Mouse (Mus musculus): Measurements from ENCODE around the gene Clpx. TPM values are rescaled to one million over a fixed set of nuclear protein-coding genes. Genes with fewer than 3 reads are reported as not detected.
"Not testable (repeated sequence)": the region's sequence is repeated elsewhere in the genome, so short reads cannot be mapped to it uniquely, and the experiment has no call there.

Gene Clpx
- 38.0 to 44.2 TPM (median 39.6 TPM) in 3 replicates for total RNA-seq (2017)

DNA sequence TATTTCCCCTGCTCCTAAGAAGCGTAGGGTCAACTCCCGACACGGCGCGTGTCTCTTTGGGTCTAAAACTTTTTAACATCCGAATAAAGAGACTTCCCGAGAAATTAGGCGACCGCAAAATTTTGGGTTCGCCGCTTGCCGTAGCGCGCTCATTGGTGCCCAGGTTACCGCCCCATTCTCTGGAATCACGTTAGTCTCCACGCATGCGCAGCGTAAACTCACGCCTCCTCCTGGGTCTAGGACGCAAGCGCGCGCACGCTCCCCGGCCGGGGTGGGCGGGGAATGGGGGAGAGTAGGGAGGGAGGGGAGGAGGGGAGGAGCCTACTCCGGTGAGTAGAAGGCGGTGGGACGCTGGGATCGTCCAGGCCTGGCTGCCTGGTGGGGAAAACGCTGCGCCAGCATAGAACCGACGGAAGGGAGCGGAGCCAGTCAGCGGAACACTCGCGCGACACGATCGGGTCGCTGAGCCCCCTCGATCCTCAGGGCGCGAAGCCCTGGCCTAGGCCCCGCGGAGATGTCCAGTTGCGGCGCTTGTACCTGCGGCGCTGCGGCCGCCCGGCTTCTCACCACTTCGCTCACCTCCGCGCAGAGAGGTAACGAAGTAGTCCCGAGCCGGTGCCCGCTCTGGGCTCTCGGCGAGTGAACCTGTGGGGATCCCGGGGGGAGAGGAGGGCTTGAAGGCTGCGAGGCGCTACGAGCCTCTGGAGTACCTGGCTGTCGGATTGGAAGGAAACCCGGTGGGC lies at the start of gene Clpx:
Gene Clpx (plus strand): TSS at position 288 of the 743 bp plus-strand sequence.
- ATAC-seq (replicated peaks; ENCODE audit: insufficient number of reproducible peaks, low FRiP score, low TSS enrichment, poor library complexity, severe bottlenecking), result peak; percentile 97

DNA sequence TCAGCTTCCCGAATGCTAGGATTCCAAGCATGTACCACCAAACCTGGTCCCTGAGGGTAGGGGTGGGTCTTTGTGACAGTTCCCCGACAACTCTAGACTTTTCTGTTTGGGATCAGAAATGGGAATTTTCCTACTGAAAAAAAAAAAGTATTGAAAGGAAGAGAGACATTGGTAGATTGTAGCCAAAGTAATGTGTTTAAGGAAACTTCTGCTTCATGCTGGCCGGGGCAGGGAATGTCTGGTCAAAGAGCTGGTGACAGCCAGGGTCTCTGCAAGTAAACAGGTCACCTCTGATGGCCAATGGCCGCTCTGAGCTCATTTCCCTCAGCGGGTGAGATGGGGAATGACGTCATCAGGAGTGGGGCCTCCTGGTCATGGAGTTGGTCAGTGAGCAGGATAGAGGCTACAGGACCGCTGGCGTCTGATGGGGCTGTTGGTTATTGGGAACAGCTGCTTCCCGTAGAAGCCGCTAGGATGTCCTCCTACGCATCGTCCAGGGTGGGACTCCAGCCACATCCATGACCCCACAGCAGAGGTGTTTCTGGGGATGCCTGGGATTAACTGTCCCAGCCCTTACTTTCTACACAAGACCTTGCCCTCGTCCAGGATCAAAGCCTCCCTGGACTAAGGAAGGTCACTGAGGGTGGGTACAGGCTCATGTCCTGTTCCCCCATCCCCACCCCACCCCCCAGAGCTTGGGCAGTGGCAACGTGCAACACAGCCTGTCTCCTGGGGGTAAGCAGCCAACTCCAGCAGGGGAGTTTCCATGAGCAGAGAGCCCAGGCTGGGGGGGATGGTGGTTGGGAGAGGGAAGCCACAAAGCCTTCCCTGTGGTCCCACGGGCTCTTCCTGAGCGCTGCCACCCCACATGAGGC lies 46.3 kb upstream of the Clpx start:
- no peak for ATAC-seq (replicated peaks; ENCODE audit: insufficient number of reproducible peaks, low FRiP score, low TSS enrichment, poor library complexity, severe bottlenecking)

DNA sequence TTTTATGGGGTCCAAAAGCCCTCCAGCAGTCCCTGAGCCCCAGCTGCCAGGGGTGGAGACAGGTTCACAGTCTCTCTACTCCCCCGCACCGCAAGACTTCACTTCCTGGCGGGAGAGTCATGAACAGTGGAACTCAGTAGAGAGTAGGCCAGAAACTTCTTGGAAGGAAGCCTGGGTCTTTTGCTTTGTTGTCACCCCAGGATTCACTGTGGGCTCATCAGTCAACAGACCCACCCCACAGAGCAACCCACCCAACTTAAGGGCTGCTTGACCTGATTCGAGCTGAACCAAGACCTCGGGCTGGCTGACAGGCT lies 45.7 kb upstream of the Clpx start:
- ATAC-seq (replicated peaks; ENCODE audit: insufficient number of reproducible peaks, low FRiP score, low TSS enrichment, poor library complexity, severe bottlenecking), result no peak

DNA sequence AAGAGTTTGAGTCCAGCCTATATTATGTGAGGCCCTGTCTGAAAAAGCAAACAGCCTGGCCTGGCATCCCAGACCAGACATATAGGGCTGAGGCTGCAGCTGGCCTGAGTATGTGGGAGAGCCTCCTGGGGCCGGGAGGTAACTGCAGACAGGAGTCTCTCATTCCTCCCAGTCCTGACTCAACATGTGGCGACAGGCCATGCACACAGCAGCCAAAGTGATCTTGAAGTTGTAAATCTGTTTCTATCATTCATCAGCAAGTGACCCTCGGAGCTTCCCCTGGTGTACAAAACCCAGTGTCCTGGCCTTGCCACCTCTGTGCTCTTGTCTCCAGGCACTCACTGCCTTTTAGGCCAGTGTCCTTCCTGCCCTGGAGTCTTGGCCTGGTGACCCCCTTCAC lies 42.0 kb upstream of the Clpx start:
- no peak for ATAC-seq (replicated peaks; ENCODE audit: insufficient number of reproducible peaks, low FRiP score, low TSS enrichment, poor library complexity, severe bottlenecking)

DNA sequence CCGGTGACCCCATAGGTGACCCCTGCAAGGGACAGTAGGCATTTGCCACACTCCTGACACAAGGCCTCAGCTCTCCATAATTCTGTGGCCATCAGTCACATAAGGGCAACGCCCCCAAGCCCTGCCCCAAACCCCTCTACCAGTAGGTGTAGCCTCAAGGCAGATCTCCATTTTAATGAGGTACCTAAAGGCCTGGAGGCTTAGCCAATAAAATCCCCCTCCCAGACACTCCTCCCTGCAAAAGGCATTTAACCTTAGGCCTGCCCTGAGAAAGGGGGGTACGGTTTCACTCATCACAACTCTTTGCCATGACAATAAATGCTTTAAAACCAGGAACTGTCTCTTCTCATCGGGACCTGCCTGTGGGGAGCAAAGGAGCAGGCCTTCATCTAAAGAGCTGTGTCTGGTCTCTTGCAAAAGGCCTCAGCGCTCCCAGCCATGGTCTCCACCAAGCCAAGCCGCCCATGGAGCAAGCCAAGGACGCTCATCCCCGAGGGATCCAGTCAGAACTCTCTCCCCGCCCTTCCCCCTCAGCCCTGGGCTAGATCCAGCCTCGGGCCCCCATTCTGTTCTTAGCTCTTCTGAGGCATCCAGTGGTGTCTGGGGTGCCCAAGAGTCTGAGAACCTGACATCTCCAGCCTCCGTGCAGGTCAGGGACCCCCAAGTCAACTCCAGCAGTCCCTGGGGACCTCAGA lies 38.0 kb upstream of the Clpx start:
- ATAC-seq (replicated peaks; ENCODE audit: insufficient number of reproducible peaks, low FRiP score, low TSS enrichment, poor library complexity, severe bottlenecking), result no peak

DNA sequence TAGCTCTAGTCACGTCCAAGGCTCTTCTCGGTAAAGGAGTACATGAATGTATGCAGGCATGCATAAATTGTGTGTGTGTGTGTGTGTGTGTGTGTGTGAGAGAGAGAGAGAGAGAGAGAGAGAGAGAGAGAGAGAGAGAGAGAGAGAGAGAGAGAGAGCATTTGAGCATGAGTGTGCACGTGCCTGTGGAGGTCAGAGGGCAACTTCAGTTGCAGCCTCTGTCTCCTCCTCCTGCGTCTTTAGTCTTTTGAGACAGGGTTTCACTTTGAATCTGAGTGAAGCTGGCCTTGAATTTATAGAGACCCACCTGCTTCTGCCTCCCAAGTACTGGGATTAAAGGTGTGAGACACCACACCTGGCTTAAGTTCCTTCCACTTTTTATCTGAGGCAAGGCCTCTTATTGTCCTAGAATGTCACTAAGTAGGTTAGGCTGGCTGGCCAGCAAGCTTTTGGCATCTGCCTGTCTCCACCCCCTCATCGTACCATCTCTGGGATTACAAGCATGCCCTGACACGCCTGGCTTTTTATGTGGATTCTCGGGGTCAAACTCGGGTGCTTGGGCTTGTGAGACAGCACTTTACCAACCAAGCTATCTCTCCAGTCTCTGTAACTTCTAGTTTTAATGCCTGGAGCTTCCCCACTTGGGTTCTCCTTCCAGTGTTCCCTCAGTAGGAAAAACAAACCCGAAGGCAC lies 36.7 kb upstream of the Clpx start:
- ATAC-seq (replicated peaks; ENCODE audit: insufficient number of reproducible peaks, low FRiP score, low TSS enrichment, poor library complexity, severe bottlenecking), result no peak

DNA sequence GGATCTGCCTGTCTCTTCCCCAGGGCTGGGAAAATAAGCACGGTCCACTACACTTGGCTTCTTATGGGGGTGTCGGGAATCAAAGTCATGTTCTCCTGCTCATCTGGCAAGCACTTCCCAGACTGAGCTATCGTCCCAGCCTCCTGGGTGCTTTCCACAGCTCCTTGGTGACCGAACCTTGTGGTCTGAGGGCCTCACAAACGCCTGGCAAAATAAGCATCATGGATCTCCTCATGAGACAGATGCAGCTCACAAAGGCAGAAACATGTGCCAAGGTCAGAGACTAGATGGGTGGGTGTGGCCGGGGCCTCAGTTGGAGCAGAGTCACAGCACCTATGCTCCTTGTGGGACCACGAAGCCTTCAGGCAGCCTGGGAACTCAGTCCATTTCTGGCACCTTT lies 34.7 kb upstream of the Clpx start:
- no peak for ATAC-seq (replicated peaks; ENCODE audit: insufficient number of reproducible peaks, low FRiP score, low TSS enrichment, poor library complexity, severe bottlenecking)

DNA sequence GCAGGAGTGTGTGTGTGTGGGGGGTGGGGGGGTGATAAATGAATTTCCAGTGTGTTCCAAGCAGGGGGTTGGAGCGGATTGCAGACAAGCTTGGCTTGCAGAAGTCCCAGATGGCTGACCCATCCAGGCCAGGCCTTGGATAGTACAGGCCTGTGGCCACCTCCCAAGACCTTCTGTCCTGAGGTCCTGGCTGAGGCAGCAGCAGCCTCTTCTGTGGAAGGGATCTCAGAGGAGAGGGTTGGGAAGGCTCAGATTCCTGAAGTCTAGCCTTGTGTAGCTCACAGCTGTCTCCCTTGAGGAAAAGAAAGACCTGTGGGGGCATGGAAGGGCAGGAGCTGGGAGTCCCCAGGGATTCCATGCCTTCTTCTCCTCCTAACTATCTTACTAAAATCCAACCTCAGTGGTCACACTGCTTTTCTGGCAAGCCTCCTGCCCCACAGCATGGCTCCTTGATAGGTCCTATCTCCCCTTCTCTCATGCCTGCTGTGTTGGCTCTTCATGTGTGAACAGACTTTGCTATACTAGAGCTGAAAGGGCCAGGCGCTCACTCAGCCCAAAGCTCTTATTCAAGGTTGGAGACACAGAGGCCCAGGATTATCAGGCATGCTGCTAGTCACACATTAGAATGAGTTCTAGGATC lies 32.3 kb upstream of the Clpx start:
- no peak for ATAC-seq (replicated peaks; ENCODE audit: insufficient number of reproducible peaks, low FRiP score, low TSS enrichment, poor library complexity, severe bottlenecking)

DNA sequence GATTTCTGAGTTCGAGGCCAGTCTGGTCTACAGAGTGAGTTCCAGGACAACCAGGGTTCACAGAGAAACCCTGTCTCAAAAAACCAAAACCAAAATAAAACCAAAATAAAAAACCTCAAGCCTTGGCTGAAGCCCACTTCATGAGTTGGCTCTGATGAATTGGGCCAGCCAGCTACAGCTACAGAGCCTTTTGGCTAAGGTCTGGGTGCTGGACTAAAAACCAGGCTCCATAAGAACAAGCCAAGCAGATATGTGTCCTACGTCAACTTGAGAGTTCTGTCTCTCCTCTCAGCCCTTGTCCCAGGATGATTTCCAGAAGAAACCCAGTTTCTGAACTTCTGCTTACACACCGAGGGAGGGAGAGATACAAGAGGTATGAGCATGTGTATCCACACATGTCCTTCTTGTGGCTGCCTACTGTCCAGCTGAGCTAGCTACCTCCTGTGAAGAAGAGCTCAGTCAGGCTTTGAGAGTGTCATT lies 31.4 kb upstream of the Clpx start:
- no peak for ATAC-seq (replicated peaks; ENCODE audit: insufficient number of reproducible peaks, low FRiP score, low TSS enrichment, poor library complexity, severe bottlenecking)

DNA sequence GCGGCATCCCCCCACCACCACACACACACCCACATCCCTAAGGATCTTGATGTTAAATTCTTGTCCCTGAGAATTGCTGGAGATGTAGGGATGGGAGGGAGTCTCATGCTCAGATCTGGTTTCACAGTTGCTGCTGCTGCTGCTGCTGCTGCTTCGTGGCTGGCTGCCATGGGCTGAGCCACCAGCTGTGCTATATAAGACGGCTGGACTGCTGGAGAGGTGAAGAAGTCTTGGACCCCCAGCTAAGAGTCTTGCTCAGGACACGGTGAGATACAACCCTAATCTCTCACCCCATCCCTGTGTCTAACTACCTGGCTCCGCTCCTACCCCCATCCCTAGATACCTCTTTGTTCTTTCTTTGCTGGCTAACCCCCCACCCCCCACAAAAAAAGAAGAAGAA lies 29.1 kb upstream of the Clpx start, which contains the start of gene Cilp:
Gene Cilp (plus strand): TSS at position 222 of the 400 bp plus-strand sequence.
- no peak for ATAC-seq (replicated peaks; ENCODE audit: insufficient number of reproducible peaks, low FRiP score, low TSS enrichment, poor library complexity, severe bottlenecking)

DNA sequence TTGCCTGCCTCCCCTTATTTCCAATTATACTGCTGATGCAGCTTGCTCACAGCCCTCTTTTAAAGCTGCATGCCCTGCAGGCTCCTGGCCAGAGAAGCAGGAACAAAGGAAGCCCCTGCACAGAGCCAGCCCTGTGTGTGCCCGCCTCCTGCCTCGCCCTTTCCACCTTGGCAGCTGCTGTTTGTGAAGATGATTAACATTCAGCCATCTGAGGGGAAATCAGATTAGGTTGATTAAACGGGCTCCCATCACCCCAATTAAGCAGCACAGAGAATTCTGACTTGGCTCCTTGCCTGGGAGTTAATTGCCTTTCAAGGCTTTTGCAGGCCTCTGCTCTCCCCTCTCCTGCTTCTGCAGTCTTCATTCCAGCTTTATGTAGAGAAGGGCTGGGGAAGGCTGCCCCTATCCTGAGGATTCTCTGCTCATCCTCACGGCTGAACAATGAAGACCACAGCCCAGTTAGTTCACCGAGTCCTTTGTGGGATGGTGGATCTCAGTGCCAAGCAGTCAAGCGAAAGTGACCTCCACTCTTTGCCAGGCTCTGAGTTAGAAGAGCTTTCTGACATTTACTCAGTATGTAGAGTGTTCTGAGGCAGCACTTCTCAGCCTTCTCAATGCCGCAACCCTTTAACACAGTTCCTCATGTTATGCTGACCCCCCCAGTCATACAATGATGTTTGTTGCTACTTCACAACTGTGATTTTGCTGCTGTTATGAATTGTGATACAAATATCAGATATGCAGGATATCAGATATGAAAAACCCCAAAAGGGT lies 26.1 kb upstream of the Clpx start:
- no peak for ATAC-seq (replicated peaks; ENCODE audit: insufficient number of reproducible peaks, low FRiP score, low TSS enrichment, poor library complexity, severe bottlenecking)

DNA sequence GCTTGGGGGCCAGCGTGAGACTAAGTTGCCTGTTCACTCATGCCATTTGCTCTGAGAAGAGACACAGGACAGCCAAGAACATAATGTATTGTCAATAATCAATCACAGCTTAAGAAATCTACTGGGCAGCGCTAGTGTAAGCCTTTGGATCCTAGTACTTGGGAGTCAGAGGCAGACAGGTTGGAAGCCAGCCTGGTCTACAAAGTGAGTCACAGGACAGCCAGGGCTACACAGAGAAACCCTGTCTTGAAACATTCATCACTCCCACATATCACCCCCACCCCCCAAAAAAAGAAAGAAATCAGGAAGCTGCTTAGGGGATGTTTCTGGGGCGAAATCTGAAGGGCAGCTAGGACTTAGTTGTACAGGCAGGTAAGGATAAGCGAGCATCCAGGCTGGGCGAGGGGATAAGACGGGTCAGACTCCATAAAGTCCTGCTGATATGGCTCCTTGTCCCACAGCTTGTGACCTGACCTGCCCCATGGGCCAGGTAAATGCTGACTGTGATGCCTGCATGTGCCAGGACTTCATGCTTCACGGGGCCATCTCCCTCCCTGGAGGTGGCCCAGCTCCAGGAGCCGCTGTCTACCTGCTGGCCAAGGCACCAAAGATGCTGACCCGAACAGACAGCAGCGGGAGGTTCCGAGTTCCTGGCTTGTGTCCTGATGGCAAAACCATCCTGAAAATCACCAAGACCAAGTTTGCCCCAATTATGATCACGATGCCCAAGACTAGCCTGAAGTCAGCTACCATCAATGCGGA lies 20.8 kb upstream of the Clpx start:
- no peak for ATAC-seq (replicated peaks; ENCODE audit: insufficient number of reproducible peaks, low FRiP score, low TSS enrichment, poor library complexity, severe bottlenecking)

DNA sequence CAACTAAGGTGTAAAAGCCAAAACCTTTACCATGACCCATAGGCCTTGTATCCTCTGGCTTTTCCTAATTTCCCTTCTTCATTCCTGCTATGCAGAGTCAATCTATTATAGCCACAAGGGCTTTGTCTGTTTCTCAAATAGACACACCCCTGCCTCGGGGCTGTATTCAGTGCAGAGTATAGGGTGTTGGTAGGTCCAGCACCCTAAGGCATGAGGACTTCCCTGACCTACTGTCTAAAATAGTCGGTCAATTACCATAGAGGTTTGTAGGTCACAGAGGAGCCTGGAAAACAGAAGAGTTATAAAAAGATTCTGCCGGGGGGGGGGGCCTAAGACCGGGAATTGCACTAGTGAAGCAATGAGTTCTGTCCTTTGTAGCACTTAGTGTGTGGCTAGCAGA lies 20.2 kb upstream of the Clpx start:
- no peak for ATAC-seq (replicated peaks; ENCODE audit: insufficient number of reproducible peaks, low FRiP score, low TSS enrichment, poor library complexity, severe bottlenecking)

DNA sequence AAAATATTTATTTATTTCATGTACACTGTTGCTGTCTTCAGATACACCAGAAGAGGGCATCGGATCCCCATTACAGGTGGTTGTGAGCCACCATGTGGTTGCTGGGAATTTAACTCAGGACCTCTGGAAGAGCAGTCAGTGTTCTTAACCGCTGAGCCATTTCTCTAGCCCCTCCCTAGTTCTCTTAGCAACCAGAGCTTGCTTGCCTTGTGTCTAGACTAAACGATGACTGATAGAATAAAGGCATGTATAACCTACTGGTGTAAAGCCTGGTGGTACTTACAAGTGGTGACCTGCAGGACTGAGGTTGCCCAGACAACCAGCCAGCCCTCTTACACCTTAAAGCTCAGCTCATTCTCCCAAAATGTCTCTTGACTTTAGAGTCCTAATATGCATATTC lies 19.2 kb upstream of the Clpx start:
- ATAC-seq (replicated peaks; ENCODE audit: insufficient number of reproducible peaks, low FRiP score, low TSS enrichment, poor library complexity, severe bottlenecking), result not testable (repeated sequence)

DNA sequence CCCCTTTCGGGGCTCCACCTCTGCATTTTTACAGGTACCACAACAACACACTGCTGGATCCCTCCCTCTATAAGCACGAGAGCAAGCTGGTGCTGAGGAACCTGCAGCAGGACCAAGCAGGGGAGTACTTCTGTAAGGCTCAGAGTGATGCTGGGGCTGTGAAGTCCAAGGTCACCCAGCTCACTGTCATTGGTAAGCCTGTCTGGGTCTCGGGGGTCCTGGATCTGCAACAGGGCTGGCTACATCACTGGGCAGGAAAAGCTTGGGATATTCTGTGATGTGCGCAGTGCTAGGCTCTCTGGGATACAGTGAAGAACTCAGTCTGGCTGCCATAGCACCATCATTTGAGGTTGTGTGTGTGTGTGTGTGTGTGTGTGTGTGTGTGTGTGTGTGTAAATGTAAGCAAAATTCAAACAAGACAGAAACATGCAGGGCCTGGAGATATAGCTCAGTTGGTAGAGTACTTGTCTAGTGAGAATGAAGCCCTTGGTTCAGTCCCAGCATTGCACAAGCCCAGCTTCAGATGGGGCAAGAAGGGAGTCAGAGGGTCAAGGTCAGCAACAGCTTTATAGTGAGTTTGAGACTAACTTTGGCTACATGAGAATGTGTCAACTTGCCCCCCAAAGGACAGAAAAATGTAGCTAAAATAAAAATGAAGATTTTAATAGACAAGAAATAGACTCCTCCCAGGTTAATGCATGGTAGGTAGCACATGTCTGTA lies 18.1 kb upstream of the Clpx start:
- no peak for ATAC-seq (replicated peaks; ENCODE audit: insufficient number of reproducible peaks, low FRiP score, low TSS enrichment, poor library complexity, severe bottlenecking)

DNA sequence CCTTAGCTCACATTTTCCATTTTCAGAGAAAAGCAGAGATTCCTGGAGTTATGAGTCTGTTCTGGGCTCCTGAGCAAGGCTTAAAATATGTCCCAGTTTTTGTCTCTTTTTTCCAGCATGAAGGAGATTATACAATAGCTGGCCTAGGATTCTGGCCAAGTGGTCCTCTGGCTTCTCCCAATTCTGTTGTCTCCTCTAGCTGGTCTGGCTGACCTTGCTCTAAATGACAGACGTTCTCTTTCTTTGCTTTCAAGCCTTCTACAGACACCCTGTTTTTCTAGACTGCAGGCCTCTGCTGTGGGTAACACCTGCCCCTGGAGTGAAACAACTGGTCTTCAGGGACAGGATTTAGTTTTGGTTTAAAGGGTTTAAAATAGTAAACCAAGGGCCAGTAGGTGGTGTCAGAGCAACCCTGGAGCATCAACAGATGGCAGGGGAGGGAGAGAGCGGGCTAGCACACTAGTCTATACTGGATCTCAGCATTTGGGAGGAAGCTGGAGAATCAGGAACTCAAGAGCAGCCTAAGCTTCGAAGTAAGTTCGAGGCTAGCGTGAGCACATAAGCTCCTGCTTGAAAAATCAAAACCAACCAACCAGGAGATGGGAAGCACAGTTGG lies 12.4 kb upstream of the Clpx start:
- ATAC-seq (replicated peaks; ENCODE audit: insufficient number of reproducible peaks, low FRiP score, low TSS enrichment, poor library complexity, severe bottlenecking), result no peak

Data from monocyte, adult 5-6 weeks (primary cell).